Mouse (Mus musculus): ENCODE results near the gene Papln. TPM values are rescaled to one million over a fixed set of nuclear protein-coding genes. Genes with fewer than 3 reads are reported as not detected.

Papln gene
- polyA plus RNA-seq, 1 experiment = 0.04 TPM

DNA sequence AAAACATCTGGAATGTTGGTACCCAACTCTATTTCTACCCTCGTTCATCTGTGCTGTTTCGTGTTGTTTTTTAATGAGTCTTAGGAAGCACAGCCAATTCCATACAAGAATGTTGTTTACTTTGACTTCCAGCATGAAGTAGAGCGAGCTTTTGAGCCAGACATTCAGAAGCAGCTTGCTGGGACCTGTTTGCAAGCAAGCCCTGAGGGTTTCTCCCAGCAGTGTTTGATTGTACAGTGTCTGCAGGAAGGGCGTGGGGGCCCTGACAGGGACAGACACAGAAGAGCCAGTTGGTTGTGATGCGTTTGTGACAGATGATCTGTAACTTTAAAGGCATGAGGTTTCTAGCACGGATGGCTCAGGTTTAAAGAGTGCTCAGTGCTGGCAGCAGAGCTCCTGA lies 42.2 kb upstream of the Papln start:
- Histone ChIP-seq H3K4me3 (no peak overlapping the region), H3K4me2 (ENCODE audit: low read depth) (no peak overlapping the region), H3K79me2 (ENCODE audit: control insufficient read depth, insufficient read depth) (no peaks in the 10 kb centered on the region), H3ac (ENCODE audit: control insufficient read depth, insufficient read length) (no peak overlapping the region), H3K27me3 (ENCODE audit: control insufficient read depth, insufficient read depth, insufficient read length) (no peaks in the 10 kb centered on the region), H3K36me3 (ENCODE audit: control insufficient read depth, insufficient read depth) (peaks cover 38% of the 10 kb centered on the region)
- TF ChIP-seq REST (IDR thresholded peaks at IDR 0.05; ENCODE audit: insufficient read depth, insufficient read length) = no peak
- TF ChIP-seq POLR2AphosphoS2 (IDR thresholded peaks at IDR 0.05; ENCODE audit: insufficient read length, low read depth) = no peak
- TF ChIP-seq MYOD1 (IDR thresholded peaks at IDR 0.05; ENCODE audit: control insufficient read depth in 1 of 3, insufficient read length in 2 of 3, low read depth in 2 of 3) = no peak
- TF ChIP-seq CEBPB (IDR thresholded peaks at IDR 0.05; ENCODE audit: insufficient read depth, poor library complexity, severe bottlenecking) = no peak
- no peak for TF ChIP-seq MYOG (IDR thresholded peaks at IDR 0.05; ENCODE audit: control insufficient read depth in 1 of 3, insufficient read depth in 1 of 3, insufficient read length in 2 of 3, low read depth in 2 of 3)
- TF ChIP-seq MAX (IDR thresholded peaks at IDR 0.05; ENCODE audit: low read depth) = no peak
- TF ChIP-seq POLR2A (IDR thresholded peaks at IDR 0.05; ENCODE audit: insufficient read length, low read depth) = no peak
- TF ChIP-seq E2F4 (IDR thresholded peaks at IDR 0.05; ENCODE audit: insufficient read depth) = no peak
- TF ChIP-seq USF1 (IDR thresholded peaks at IDR 0.05; ENCODE audit: low read depth) = no peak
- no peak for TF ChIP-seq SRF (IDR thresholded peaks at IDR 0.05; ENCODE audit: control insufficient read depth, insufficient read length, low read depth)
- TF ChIP-seq TCF3 (IDR thresholded peaks at IDR 0.05; ENCODE audit: insufficient read length, low read depth) = no peak
- TF ChIP-seq TCF12 (IDR thresholded peaks at IDR 0.05; ENCODE audit: insufficient read depth, poor library complexity, severe bottlenecking) = no peak

GRCm38 (mm10) chr12:83723037-83723436 lies 40.4 kb upstream of the Papln start:
- Histone ChIP-seq H3ac (ENCODE audit: control insufficient read depth, insufficient read length) (no peak overlapping the region), H3K4me3 (no peak overlapping the region), H3K4me2 (ENCODE audit: low read depth) (no peak overlapping the region), H3K27me3 (ENCODE audit: control insufficient read depth, insufficient read depth, insufficient read length) (no peaks in the 10 kb centered on the region), H3K36me3 (ENCODE audit: control insufficient read depth, insufficient read depth) (peaks cover 48% of the 10 kb centered on the region), H3K79me2 (ENCODE audit: control insufficient read depth, insufficient read depth) (no peaks in the 10 kb centered on the region)
- TF ChIP-seq E2F4 (IDR thresholded peaks at IDR 0.05; ENCODE audit: insufficient read depth) = no peak
- TF ChIP-seq SRF (IDR thresholded peaks at IDR 0.05; ENCODE audit: control insufficient read depth, insufficient read length, low read depth) = no peak
- no peak for TF ChIP-seq MYOD1 (IDR thresholded peaks at IDR 0.05; ENCODE audit: control insufficient read depth in 1 of 3, insufficient read length in 2 of 3, low read depth in 2 of 3)
- TF ChIP-seq CEBPB (IDR thresholded peaks at IDR 0.05; ENCODE audit: insufficient read depth, poor library complexity, severe bottlenecking) = no peak
- TF ChIP-seq POLR2A (IDR thresholded peaks at IDR 0.05; ENCODE audit: insufficient read length, low read depth) = no peak
- TF ChIP-seq MAX (IDR thresholded peaks at IDR 0.05; ENCODE audit: low read depth) = no peak
- no peak for TF ChIP-seq TCF12 (IDR thresholded peaks at IDR 0.05; ENCODE audit: insufficient read depth, poor library complexity, severe bottlenecking)
- no peak for TF ChIP-seq REST (IDR thresholded peaks at IDR 0.05; ENCODE audit: insufficient read depth, insufficient read length)
- TF ChIP-seq POLR2AphosphoS2 (IDR thresholded peaks at IDR 0.05; ENCODE audit: insufficient read length, low read depth) = no peak
- TF ChIP-seq USF1 (IDR thresholded peaks at IDR 0.05; ENCODE audit: low read depth) = no peak
- no peak for TF ChIP-seq TCF3 (IDR thresholded peaks at IDR 0.05; ENCODE audit: insufficient read length, low read depth)

- TF ChIP-seq USF1 (IDR thresholded peaks at IDR 0.05; ENCODE audit: low read depth) = no peak
- no peak for TF ChIP-seq POLR2AphosphoS2 (IDR thresholded peaks at IDR 0.05; ENCODE audit: insufficient read length, low read depth)
- TF ChIP-seq REST (IDR thresholded peaks at IDR 0.05; ENCODE audit: insufficient read depth, insufficient read length) = no peak
- TF ChIP-seq TCF12 (IDR thresholded peaks at IDR 0.05; ENCODE audit: insufficient read depth, poor library complexity, severe bottlenecking) = no peak
- TF ChIP-seq E2F4 (IDR thresholded peaks at IDR 0.05; ENCODE audit: insufficient read depth) = no peak
- no peak for TF ChIP-seq MYOG (IDR thresholded peaks at IDR 0.05; ENCODE audit: control insufficient read depth in 1 of 3, insufficient read depth in 1 of 3, insufficient read length in 2 of 3, low read depth in 2 of 3)
- TF ChIP-seq MYOD1 (IDR thresholded peaks at IDR 0.05; ENCODE audit: control insufficient read depth in 1 of 3, insufficient read length in 2 of 3, low read depth in 2 of 3) = no peak
- TF ChIP-seq POLR2A (IDR thresholded peaks at IDR 0.05; ENCODE audit: insufficient read length, low read depth) = no peak
- no peak for TF ChIP-seq TCF3 (IDR thresholded peaks at IDR 0.05; ENCODE audit: insufficient read length, low read depth)
- TF ChIP-seq CEBPB (IDR thresholded peaks at IDR 0.05; ENCODE audit: insufficient read depth, poor library complexity, severe bottlenecking) = no peak
- TF ChIP-seq MAX (IDR thresholded peaks at IDR 0.05; ENCODE audit: low read depth) = no peak
- no peak for TF ChIP-seq SRF (IDR thresholded peaks at IDR 0.05; ENCODE audit: control insufficient read depth, insufficient read length, low read depth)
- no peaks in the 10 kb centered on the region for H3K79me2 ChIP-seq (ENCODE audit: control insufficient read depth, insufficient read depth)
- H3K27me3 ChIP-seq (ENCODE audit: control insufficient read depth, insufficient read depth, insufficient read length) = no peaks in the 10 kb centered on the region
- H3K4me2 ChIP-seq (ENCODE audit: low read depth) = no peak overlapping the region
- peaks cover 51% of the 10 kb centered on the region for H3K36me3 ChIP-seq (ENCODE audit: control insufficient read depth, insufficient read depth)
- H3ac ChIP-seq (ENCODE audit: control insufficient read depth, insufficient read length) = no peak overlapping the region
- H3K4me3 ChIP-seq = no peak overlapping the region
Measured at GRCm38 (mm10) chr12:83726510-83727308, 36.7 kb upstream of the Papln start.

- Histone ChIP-seq H3K27me3 (ENCODE audit: control insufficient read depth, insufficient read depth, insufficient read length) (no peaks in the 10 kb centered on the region), H3K79me2 (ENCODE audit: control insufficient read depth, insufficient read depth) (no peaks in the 10 kb centered on the region), H3K36me3 (ENCODE audit: control insufficient read depth, insufficient read depth) (peaks cover 24% of the 10 kb centered on the region), H3ac (ENCODE audit: control insufficient read depth, insufficient read length) (no peak overlapping the region), H3K4me2 (ENCODE audit: low read depth) (no peak overlapping the region), H3K4me3 (no peak overlapping the region)
- TF ChIP-seq E2F4 (IDR thresholded peaks at IDR 0.05; ENCODE audit: insufficient read depth) = no peak
- TF ChIP-seq TCF3 (IDR thresholded peaks at IDR 0.05; ENCODE audit: insufficient read length, low read depth) = no peak
- no peak for TF ChIP-seq SRF (IDR thresholded peaks at IDR 0.05; ENCODE audit: control insufficient read depth, insufficient read length, low read depth)
- TF ChIP-seq POLR2AphosphoS2 (IDR thresholded peaks at IDR 0.05; ENCODE audit: insufficient read length, low read depth) = no peak
- TF ChIP-seq MYOD1 (IDR thresholded peaks at IDR 0.05; ENCODE audit: control insufficient read depth in 1 of 3, insufficient read length in 2 of 3, low read depth in 2 of 3) = no peak
- no peak for TF ChIP-seq REST (IDR thresholded peaks at IDR 0.05; ENCODE audit: insufficient read depth, insufficient read length)
- no peak for TF ChIP-seq POLR2A (IDR thresholded peaks at IDR 0.05; ENCODE audit: insufficient read length, low read depth)
- no peak for TF ChIP-seq USF1 (IDR thresholded peaks at IDR 0.05; ENCODE audit: low read depth)
- TF ChIP-seq MAX (IDR thresholded peaks at IDR 0.05; ENCODE audit: low read depth) = no peak
- TF ChIP-seq MYOG (IDR thresholded peaks at IDR 0.05; ENCODE audit: control insufficient read depth in 1 of 3, insufficient read depth in 1 of 3, insufficient read length in 2 of 3, low read depth in 2 of 3) = no peak
- TF ChIP-seq TCF12 (IDR thresholded peaks at IDR 0.05; ENCODE audit: insufficient read depth, poor library complexity, severe bottlenecking) = no peak
- no peak for TF ChIP-seq CEBPB (IDR thresholded peaks at IDR 0.05; ENCODE audit: insufficient read depth, poor library complexity, severe bottlenecking)
Measured at GRCm38 (mm10) chr12:83732225-83732624, 31.2 kb upstream of the Papln start.

Data from myocyte (in vitro differentiated cells).